Mouse (Mus musculus) stomach, embryonic 15.5 days (tissue): Measurements from ENCODE around the gene Ttc34. TPM values are rescaled to one million over a fixed set of nuclear protein-coding genes. Genes with fewer than 3 reads are reported as not detected.

Experiments
- ATAC-seq: fragments of 200-750 bp; cut with Nextera tagmentation; 2 replicates; pipeline ENCODE4 v1.8.0; 2017; ENCODE audit warnings: low read depth, moderate number of reproducible peaks, moderate TSS enrichment; ENCODE audit not compliant: insufficient read depth, low FRiP score
- H3K27ac ChIP-seq: fragments of 300-500 bp; sonication (generic); 2 replicates; pipeline ENCODE4 v1.5.1; 2015; ENCODE audit warnings: mild to moderate bottlenecking, inconsistent platforms
- H3K27me3 ChIP-seq: fragments of 300-500 bp; sonication (generic); replicated peaks from 2 replicates; pipeline ENCODE4 v1.6.1; 2015; ENCODE audit warnings: inconsistent platforms
- H3K36me3 ChIP-seq: fragments of 300-500 bp; sonication (generic); 2 replicates; pipeline ENCODE4 v1.6.1; 2015; ENCODE audit warnings: inconsistent platforms
- H3K4me1 ChIP-seq: fragments of 300-500 bp; sonication (generic); 2 replicates; pipeline ENCODE4 v1.6.1; 2015; ENCODE audit warnings: inconsistent platforms
- H3K4me2 ChIP-seq: fragments of 300-500 bp; sonication (generic); 2 replicates; pipeline ENCODE4 v1.6.1; 2015; ENCODE audit warnings: mild to moderate bottlenecking, inconsistent platforms
- H3K4me3 ChIP-seq: fragments of 300-500 bp; sonication (generic); replicated peaks from 2 replicates; pipeline ENCODE4 v1.5.1; 2015; ENCODE audit warnings: inconsistent platforms
- H3K9ac ChIP-seq: fragments of 300-500 bp; sonication (generic); 2 replicates; pipeline ENCODE4 v1.6.1; 2015; ENCODE audit warnings: inconsistent platforms
- H3K9me3 ChIP-seq: fragments of 300-500 bp; sonication (generic); 2 replicates; pipeline ENCODE4 v1.6.1; 2016; ENCODE audit warnings: inconsistent platforms
- WGBS: fragments of 180-500 bp; shearing (Covaris S2); methylation state at CpG from one replicate; pipeline ENCODE4 v1.1.7; 2015; 5-methylcytosine and 5-hydroxymethylcytosine counted together
- polyA plus RNA-seq: library from polyadenylated mRNA; unstranded; fragments of >200 nt; fragmentation: Nextera tagmentation; extraction: Ambion mirVana; gene quantifications from 2 replicates; pipeline ENCODE4 v1.2.1, GENCODE M21; 2015

Ttc34 gene
- polyA plus RNA-seq, 1 experiment from 2014 or later = 0.08 TPM

DNA sequence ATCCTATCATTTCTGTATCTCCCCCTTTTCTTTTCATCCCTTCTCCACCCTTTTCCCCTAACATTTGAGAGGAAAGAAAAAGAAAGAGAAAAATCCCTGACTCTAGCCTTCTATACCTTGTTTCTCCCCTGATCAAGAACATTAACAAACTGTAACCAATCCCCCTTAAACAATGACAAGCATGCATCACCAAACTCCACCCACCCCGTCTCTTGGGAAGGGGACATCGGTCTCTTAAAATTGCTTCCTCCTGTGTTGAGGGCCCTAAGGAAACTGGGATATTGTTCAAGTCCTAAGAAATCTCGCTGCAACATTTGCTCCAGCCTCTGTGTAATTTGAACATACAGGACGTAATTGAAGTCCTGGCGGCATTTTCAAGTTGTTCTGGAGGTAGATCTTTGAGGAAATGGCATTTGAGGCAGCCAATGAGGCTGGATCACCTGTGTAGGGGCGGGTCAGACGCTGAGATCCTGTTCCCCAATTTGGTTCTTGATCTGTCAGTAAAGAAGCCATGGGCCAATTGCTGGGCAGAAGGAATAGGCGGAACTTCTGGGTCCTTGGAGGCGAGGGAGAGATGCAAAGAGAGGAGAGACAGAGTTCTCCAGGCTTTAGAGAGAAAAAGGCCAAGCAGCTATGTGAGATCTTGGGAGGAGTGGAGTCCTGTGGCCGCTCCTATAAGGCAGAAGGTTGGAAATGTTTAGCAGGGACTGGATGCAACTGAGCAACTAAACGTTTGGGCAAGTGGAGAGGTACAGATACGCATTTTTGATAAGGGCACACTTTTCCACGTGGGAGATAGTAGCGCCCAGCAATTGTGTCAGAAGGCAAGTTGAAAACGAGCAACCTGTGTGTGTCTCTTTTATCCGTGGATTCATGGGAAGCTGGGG is 67.2 kb downstream of the Ttc34 start:
- no peaks in the 10 kb centered on the region for H3K27me3 ChIP-seq
- H3K4me1 ChIP-seq = peaks cover 5% of the 10 kb centered on the region
- 1% methylated on average over 16 of the region's 16 CpGs for WGBS
- peak overlapping the region; percentile 42 for H3K4me3 ChIP-seq
- no peak overlapping the region; the same call in 1 of the 2 replicates for H3K9ac ChIP-seq
- no peaks in the 10 kb centered on the region for H3K9me3 ChIP-seq
- H3K36me3 ChIP-seq = no peaks in the 10 kb centered on the region
- peak overlapping the region; percentile 71 for H3K4me2 ChIP-seq
- peak overlapping the region; percentile 22; the same call in 1 of the 2 replicates for H3K27ac ChIP-seq
- peak; percentile 95 for ATAC-seq

- no peaks in the 10 kb centered on the region for H3K9me3 ChIP-seq
- peak overlapping the region; percentile 48; the same call in 1 of the 2 replicates for H3K27ac ChIP-seq
- peaks cover 12% of the 10 kb centered on the region for H3K4me1 ChIP-seq
- WGBS = 31% methylated on average over 17 of the region's 17 CpGs
- no peak overlapping the region for H3K9ac ChIP-seq
- ATAC-seq = peak; percentile 57; the same call in 1 of the 2 replicates
- H3K27me3 ChIP-seq = no peaks in the 10 kb centered on the region
- H3K36me3 ChIP-seq = no peaks in the 10 kb centered on the region
- no peak overlapping the region; the same call in 1 of the 2 replicates for H3K4me3 ChIP-seq
- H3K4me2 ChIP-seq = peak overlapping the region; percentile 45
Measured at GRCm38 (mm10) chr4:154907833-154908232, 70.6 kb downstream of the Ttc34 start.

DNA sequence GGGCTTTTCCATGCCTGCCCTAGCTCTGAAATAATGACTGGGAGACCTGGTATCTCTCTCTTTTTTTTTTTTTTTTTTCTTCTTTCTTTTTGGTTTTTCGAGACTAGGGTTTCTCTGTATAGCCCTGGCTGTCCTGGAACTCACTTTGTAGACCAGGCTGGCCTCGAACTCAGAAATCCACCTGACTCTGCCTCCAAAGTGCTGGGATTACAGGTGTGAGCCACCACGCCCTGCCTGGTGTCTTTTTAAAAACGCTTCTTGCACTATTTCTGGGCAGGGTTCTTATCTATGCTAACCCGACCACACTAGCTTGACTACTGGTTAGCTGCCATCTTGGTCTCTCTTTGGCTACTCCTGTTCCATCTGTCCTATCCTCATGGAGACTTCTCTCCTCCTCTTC is 71.2 kb downstream of the Ttc34 start:
- no peak overlapping the region for H3K4me3 ChIP-seq
- H3K27ac ChIP-seq = no peak overlapping the region
- no peaks in the 10 kb centered on the region for H3K36me3 ChIP-seq
- H3K27me3 ChIP-seq = no peaks in the 10 kb centered on the region
- H3K9ac ChIP-seq = no peak overlapping the region
- no peak for ATAC-seq
- 88% methylated on average over 5 of the region's 5 CpGs for WGBS
- H3K4me2 ChIP-seq = no peak overlapping the region
- H3K9me3 ChIP-seq = no peaks in the 10 kb centered on the region
- peaks cover 12% of the 10 kb centered on the region for H3K4me1 ChIP-seq

DNA sequence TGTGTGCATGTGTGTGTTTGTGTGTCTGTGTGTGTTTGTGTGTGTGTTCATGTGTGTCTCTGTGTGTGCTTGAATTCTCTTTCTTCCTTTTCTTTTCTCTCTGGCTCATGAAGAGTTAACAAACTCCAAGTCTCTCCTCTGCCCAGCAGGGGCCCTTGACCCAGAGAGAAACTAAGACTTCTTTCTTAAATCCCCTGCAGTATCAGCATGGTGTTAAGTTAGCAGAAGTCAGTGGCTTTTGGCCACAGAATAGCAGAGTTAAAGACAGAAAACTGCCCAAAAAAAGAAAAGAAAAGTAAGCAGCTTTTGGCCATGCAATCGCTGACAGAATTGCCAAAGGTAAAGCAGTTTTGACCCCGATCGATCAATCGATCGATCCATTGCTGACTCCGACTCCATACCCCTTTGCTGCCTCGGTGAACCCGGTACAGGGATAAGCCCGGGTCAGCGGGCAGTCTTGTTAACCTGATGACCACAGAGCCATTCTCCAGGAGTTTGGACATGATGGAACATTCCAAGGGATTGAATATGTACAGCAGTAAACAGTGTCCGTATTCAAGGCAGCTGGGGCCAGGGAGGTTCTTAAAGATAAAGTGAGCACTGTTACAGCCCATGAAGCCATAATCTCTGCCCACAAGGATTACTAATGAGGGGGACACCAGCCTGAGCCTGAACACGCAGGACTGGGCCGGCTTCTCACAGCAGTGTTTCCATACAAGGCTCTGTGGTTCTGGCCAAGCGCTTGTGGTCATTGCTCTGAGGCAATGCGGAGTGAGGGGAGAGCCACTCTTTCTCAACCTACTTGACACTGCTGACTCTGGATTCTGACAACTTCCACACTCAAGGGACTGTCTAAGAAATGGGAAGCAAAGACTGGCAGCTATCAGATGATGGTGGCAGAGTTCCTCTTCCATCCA is 73.6 kb downstream of the Ttc34 start:
- H3K9me3 ChIP-seq = no peaks in the 10 kb centered on the region
- H3K36me3 ChIP-seq = no peaks in the 10 kb centered on the region
- ATAC-seq = peak; percentile 60
- no peak overlapping the region for H3K4me3 ChIP-seq
- 29% methylated on average over 15 of the region's 15 CpGs for WGBS
- H3K9ac ChIP-seq = no peak overlapping the region
- peak overlapping the region; percentile 42 for H3K27ac ChIP-seq
- H3K4me2 ChIP-seq = peak overlapping the region; percentile 24; the same call in 1 of the 2 replicates
- H3K4me1 ChIP-seq = peaks cover 12% of the 10 kb centered on the region
- no peaks in the 10 kb centered on the region for H3K27me3 ChIP-seq

GRCm38 (mm10) chr4:154911644-154912043 is 74.4 kb downstream of the Ttc34 start:
- ATAC-seq = peak; percentile 89
- peak overlapping the region; percentile 42; the same call in 1 of the 2 replicates for H3K27ac ChIP-seq

GRCm38 (mm10) chr4:154913845-154914244 is 76.6 kb downstream of the Ttc34 start:
- H3K9me3 ChIP-seq = no peaks in the 10 kb centered on the region
- H3K36me3 ChIP-seq = no peaks in the 10 kb centered on the region
- H3K9ac ChIP-seq = no peak overlapping the region
- no peaks in the 10 kb centered on the region for H3K27me3 ChIP-seq
- H3K4me2 ChIP-seq = no peak overlapping the region
- no peak for ATAC-seq
- no peak overlapping the region for H3K27ac ChIP-seq
- no peak overlapping the region for H3K4me3 ChIP-seq
- 92% methylated on average over 3 of the region's 3 CpGs for WGBS
- 0 out of 2 replicates have a peak, but pooled peaks cover 7% of the 10 kb centered on the region for H3K4me1 ChIP-seq

More at GRCm38 (mm10) chr4:154911644-154912043, 74.4 kb downstream of the Ttc34 start:
- H3K9ac ChIP-seq = no peak overlapping the region
- H3K36me3 ChIP-seq = no peaks in the 10 kb centered on the region
- no peak overlapping the region for H3K4me2 ChIP-seq
- no peak overlapping the region for H3K4me3 ChIP-seq
- no peaks in the 10 kb centered on the region for H3K9me3 ChIP-seq
- no peaks in the 10 kb centered on the region for H3K27me3 ChIP-seq
- H3K4me1 ChIP-seq = peaks cover 12% of the 10 kb centered on the region
- WGBS = 53% methylated on average over 2 of the region's 2 CpGs

GRCm38 (mm10) chr4:154914252-154914651 is 77.0 kb downstream of the Ttc34 start:
- WGBS = 89% methylated on average over 4 of the region's 4 CpGs
- no peak overlapping the region for H3K27ac ChIP-seq
- no peak overlapping the region for H3K4me2 ChIP-seq
- no peak for ATAC-seq
- H3K4me3 ChIP-seq = no peak overlapping the region
- H3K36me3 ChIP-seq = no peaks in the 10 kb centered on the region
- 0 out of 2 replicates have a peak, but pooled peaks cover 7% of the 10 kb centered on the region for H3K4me1 ChIP-seq
- H3K27me3 ChIP-seq = no peaks in the 10 kb centered on the region
- H3K9ac ChIP-seq = no peak overlapping the region
- H3K9me3 ChIP-seq = no peaks in the 10 kb centered on the region

DNA sequence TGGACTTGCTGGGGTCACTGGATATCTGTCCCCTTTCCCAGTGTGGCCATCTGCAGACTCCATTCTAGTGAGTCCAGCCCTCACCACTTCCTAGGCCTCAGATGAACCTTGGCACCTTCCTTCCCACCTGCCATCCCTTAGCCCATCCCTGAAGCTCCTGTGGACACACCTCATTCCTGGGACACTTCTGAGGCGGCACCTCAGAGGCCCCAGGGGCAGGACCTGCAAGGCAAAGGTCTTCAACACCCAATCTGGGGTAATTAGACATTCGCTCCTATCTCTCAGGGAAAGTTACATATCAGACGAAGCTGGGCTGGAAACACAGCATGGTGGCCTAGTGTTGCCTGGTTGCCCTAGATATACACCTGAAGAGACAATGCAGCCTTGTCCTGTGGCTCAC is 77.4 kb downstream of the Ttc34 start:
- Histone ChIP-seq H3K4me2 (no peak overlapping the region), H3K27me3 (no peaks in the 10 kb centered on the region), H3K4me1 (0 out of 2 replicates have a peak, but pooled peaks cover 7% of the 10 kb centered on the region), H3K9ac (no peak overlapping the region), H3K4me3 (no peak overlapping the region), H3K36me3 (no peaks in the 10 kb centered on the region), H3K9me3 (no peaks in the 10 kb centered on the region), H3K27ac (no peak overlapping the region)
- ATAC-seq = no peak
- WGBS = 65% methylated on average over 3 of the region's 3 CpGs

DNA sequence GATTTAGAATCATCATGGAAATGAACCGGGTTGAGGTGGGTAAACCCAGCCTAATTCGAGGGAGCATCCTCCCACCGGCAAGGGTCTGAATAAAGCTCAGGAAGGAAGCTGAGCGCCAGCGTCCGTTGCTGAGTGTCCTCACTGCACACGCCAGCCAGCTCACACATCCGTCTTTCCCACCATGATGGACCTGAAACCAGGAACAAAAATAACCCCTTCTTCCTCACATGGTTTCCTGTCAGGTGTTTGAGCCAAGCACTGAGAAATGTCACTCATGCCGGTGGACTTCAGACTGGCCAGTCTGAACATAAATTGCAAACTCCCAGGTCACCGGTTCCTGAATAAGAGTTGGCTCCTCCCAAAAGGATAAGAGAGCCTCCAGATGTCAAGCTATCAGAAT is 78.0 kb downstream of the Ttc34 start:
- Histone ChIP-seq H3K27ac (no peak overlapping the region), H3K4me2 (no peak overlapping the region), H3K27me3 (no peaks in the 10 kb centered on the region), H3K4me3 (no peak overlapping the region), H3K4me1 (0 out of 2 replicates have a peak, but pooled peaks cover 7% of the 10 kb centered on the region), H3K9me3 (no peaks in the 10 kb centered on the region), H3K36me3 (no peaks in the 10 kb centered on the region), H3K9ac (no peak overlapping the region)
- 66% methylated on average over 10 of the region's 10 CpGs for WGBS
- ATAC-seq = no peak

DNA sequence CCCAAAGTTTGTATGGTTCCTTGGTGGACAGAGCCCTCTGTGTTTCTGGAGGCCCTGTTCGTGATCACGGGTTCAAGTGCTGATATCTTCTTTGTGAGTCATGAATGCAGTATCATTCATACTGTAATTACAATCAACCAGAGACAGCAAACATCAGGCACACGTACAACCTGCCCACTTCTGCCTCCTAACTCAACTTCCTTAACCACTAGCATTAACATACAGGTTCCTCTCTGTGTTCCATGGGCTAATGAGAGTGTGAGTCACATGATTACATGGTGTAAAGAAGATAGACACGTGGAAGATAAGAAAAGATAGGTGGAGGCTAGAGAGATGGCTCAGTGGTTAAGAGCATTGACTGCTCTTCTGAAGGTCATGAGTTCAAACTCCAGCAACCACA is 79.4 kb downstream of the Ttc34 start:
- no peak for ATAC-seq
- Histone ChIP-seq H3K9ac (no peak overlapping the region), H3K36me3 (no peaks in the 10 kb centered on the region), H3K4me1 (no peaks in the 10 kb centered on the region), H3K4me3 (no peak overlapping the region), H3K27ac (no peak overlapping the region), H3K4me2 (no peak overlapping the region), H3K27me3 (no peaks in the 10 kb centered on the region), H3K9me3 (no peaks in the 10 kb centered on the region)
- 77% methylated on average over 4 of the region's 4 CpGs for WGBS
